Mouse (Mus musculus) B cell, adult 2 months (primary cell): ENCODE measurements around the gene Ctsw.

Experiments used
- DNase-seq, 2 experiments: peaks; one replicate each; pipeline ENCODE4 v3.0.0; 2022

Gene Ctsw

GRCm38 (mm10) chr19:5461411-5461810 lies 6.9 kb downstream of the Ctsw start:
- DNase-seq: no peak

DNA sequence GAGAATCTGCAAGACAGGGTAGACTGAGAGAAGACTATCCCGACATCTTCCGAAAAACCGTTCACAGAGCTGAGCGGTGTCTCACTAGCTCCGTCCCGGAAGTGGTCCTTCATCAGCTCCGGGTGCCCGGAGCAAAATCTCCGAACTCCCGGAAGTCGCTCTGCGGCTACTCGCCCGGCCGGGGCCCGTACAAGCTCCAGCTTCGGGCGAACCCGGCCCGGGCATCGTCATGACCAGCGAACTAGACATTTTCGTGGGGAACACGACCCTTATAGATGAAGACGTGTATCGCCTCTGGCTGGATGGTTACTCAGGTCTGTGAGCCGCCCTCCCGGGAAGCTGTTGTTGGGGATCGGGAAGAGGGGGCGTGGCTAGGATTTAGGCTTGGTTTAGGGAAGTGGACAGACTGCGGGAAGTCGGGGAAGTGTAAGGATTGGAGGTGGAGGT lies 7.8 kb downstream of the Ctsw start, which contains the start of gene Fibp:
Gene Fibp, plus strand, starts transcription at position 151 of the 447 bp plus-strand sequence.
- DNase-seq: peak; percentile 92 to 93

GRCm38 (mm10) chr19:5459896-5460295 lies 8.4 kb downstream of the Ctsw start:
- DNase-seq: no peak

- DNase-seq: no peak
Measured at GRCm38 (mm10) chr19:5459019-5459418, 9.3 kb downstream of the Ctsw start.

- no peak for DNase-seq
Measured at GRCm38 (mm10) chr19:5457746-5458442, 10.4 kb downstream of the Ctsw start, which contains the start of gene Ccdc85b. Gene Ccdc85b, minus strand, starts transcription at chr19:5457894.

GRCm38 (mm10) chr19:5456922-5457745 lies 11.2 kb downstream of the Ctsw start:
- DNase-seq: peak; percentile 93

- DNase-seq: no peak
Measured at GRCm38 (mm10) chr19:5456241-5456921, 11.9 kb downstream of the Ctsw start.

DNA sequence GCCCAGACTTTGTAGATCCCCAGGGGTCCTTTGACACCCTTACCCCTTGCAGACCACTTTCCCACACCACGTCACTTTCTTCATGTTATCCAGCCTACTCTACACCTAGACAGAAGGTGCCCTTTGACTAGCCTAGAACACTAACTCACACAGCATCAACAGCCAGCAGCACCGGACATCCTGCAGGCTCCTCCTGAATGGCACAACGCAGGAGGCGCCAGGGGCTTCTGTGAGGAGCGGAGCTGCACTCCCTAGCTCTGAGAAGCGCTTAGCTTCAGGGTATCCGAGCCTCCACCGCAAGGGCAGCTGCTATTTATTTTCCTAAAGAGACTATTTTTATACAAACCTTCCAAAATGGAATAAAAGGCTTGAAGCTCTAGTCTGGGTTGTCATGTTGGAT lies 12.7 kb downstream of the Ctsw start:
- DNase-seq: no peak

DNA sequence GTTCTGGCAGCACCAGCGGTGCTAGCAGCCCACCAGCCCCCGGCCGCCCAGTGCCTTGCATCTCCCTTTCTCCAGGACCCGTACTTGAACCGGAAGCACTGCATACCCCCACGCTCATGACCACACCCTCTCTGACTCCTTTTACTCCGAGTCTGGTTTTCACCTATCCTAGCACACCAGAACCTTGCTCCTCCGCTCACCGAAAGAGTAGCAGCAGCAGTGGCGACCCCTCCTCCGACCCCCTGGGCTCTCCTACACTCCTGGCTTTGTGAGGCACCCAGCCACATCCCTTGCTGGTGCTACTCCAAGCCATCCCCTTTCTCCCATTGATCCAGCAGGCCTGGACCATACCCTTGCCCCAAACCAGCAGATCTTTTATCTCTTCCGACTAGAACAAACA lies 13.3 kb downstream of the Ctsw start:
- no peak for DNase-seq

- DNase-seq: no peak
Measured at GRCm38 (mm10) chr19:5451766-5452165, 16.5 kb downstream of the Ctsw start.

DNA sequence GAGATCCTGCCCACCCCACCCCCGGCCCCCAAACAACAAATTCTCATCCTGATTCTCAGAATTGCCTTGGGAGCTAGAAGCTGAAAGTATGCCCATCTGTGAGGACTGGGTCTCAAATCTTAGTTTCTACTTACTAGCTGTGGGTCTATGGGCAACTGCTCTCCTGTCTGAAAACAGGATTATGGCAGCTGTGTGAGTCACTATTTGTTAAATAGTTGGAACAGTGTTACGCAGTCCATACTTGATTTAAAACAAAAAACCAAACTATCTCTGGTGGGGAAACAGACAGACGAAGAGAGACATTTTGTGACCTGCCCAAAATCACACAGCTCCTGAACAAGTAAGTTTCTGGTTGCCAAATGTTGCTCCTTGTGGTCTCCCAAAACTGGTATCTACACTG lies 18.6 kb downstream of the Ctsw start:
- no peak for DNase-seq

GRCm38 (mm10) chr19:5448354-5449150 lies 19.8 kb downstream of the Ctsw start:
- DNase-seq: peak; percentile 47 to 54

DNA sequence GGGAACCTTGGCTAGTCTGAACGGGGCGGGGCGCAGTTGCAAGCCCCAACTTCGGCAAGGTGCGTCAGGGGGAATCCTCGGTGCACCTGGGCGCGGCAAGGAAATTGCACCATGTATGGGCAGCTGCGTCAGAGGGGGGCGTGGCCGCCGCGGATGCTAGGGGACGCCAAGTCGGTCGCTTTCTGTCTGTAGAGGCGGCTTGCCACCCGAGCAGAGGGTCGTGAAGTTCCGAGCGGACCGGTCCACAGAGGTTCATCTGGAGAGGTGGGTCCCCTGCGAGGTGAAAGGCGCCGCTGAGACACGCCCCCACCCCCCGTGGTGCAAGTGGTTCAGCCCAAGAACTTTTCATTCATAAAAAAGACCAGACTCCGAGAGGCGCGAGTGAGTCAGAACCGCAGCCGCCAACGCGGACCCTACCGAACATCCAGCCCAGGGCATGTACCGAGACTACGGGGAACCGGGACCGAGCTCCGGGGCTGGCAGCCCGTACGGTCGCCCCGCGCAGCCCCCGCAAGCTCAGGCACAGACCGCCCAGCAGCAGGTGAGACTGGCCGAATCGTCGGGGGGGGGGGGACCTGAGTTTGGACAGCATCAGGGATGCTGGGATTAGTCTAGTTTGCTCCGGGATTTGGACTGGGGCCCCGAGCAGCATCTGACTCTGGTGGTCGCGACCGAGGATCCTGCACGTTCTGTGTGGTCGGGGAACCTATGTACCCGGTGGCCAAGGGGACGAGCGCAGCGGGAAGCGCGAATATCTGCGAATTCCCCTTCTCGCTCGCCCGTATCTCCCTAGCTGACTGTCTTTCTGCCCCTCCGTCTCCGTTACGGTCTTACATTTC lies 20.6 kb downstream of the Ctsw start, which contains the start of gene Fosl1:
Gene Fosl1, plus strand, starts transcription at position 33 of the 839 bp plus-strand sequence.
- DNase-seq: peak; percentile 92 to 93

DNA sequence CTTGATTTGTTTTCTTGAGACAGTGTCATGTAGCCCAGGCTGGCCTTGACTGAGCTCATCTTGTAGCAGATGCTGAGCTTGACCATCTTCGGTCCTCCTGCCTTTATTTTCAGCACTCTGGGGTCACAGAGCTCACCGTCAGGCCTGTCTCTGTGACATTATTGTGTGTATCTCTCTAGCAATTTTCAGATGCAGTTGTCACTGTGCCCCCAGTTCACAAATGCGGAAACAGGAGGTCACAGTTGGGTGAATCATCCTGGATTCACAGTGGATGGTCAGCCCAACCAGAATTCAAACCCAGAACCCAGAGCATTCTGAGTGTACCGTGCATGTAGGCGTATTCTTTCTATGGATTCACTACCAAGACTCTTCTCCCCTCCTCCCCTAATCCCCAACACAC lies 22.6 kb downstream of the Ctsw start:
- DNase-seq: no peak

DNA sequence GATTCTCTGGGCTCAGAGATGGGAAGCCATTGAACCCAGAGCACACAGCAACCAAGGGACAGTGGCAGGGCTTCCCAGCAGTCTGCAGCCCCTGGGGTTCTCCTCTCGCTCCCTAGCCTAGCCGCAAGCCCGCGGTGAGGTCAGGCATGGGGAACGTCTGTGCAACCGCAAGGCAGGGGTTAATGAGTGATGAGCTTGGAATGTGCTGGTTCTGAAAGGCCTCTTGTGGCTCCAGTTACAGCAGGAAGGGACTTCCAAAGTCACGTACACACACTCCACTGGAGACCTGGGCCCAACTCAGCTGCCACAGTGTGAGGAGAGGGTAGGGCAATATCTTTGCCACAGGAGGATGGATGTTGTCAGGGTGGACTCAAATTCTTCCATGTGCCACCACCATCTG lies 23.4 kb downstream of the Ctsw start:
- DNase-seq: no peak

DNA sequence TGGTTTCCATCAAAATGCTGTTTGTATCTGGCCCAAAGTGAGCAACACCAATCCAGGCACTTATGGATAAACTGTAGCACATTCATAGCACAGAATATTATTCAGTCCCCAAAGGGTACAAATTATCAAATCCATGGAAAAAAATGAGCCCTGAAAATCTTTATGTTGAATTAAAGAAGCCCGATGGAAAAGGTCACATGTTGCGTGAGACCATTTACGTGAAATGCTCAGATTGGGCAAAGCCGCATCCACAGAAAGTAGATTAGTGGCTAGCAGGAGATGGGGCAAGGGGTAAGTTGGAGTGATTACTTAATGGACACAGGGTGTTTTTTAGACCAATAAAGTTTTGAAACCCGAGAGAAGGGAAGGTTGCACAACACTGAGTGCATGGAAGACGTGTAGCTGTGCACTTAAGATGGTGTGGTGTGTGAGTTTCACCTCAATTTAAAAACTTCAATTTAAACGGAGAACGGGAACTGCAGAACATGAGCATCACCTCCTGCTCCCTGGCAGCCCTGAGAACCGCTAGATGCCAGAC lies 23.9 kb downstream of the Ctsw start:
- no peak for DNase-seq

DNA sequence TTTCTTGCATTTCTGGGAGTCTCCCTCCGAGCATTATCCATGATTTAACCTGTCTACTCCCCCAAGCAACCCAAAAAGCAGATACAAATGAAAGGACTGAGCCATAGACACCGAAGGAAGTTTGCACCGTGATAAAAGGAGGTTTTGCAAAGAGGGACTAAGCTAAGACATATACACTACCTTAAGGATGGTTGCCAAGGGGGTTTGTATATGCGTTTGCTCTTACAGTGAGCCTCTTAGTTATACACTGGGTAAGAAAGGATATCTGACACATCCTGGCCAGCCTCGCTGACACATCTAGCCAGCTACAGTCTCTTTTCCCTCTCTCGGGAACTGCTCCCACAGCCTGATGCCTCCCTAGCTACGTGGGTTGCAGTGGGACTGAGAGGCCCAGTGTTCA lies 34.4 kb downstream of the Ctsw start:
- no peak for DNase-seq

GRCm38 (mm10) chr19:5432992-5433852 lies 35.1 kb downstream of the Ctsw start:
- DNase-seq: peak; percentile 55 to 56

DNA sequence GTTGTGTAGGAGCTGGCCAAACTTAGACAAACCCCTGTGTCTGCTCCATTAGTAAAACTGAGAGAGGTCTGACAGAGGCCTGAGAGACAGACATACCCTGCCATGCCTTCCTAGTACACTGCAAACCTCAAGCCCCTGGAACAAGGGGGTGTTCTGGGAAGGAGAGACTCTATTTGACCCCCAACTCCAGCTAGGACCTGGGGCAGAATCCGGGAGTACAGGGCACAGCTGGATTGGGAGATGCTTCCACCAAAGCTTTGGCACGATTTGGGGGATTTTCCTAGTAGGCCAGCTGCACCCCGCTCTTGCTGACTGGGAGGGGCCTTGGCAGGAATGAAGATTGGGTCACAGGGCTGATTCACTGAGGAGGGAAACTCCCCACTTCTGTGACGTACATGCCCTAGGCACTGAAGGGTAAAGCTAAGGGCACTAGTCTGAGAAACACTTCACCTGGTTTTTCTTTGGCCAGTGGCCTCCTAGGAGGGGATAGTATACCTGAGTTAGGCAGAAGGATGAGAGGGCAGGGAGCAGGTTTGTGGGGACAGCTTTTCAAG lies 36.3 kb downstream of the Ctsw start:
- DNase-seq: peak in 1 of 2 experiments; percentile 26

DNA sequence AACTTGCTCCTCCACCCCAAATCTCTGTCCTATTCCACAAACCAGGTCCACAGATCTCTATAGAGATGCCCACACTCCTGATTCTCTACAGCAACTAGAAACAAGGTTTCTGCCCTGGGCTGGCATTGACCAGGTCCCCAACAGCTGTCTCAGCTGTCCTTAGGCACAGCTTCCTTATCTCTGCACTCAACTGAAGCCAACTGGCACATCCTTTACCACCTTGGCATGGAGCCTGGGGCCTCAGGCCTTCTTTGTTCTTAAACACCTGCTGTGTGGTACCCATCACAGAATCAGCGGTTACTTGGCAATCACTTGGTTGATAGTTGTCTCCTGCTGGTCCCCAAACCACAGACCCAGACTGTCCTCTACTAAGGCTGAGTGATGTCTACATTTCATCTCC lies 37.9 kb downstream of the Ctsw start:
- DNase-seq: no peak
